Mouse (Mus musculus) right cerebral cortex, postnatal 10 days (tissue): ENCODE measurements at regions not wholly inside any gene's neighbourhood (a gene's known extent, or its start where the extent isn't known, plus 50 kb on each side); places are given as distances from the start of the nearest gene placed in this dataset.

Experiments
- DNase-seq, 2 experiments: peaks; one replicate each; pipeline ENCODE4 v3.0.0; 2021; ENCODE audit warnings: low spot score in 2 of 2

GRCm38 (mm10) chr2:12815339-12815738, 108.5 kb upstream of the Pter start:
- peak in 1 of 2 experiments; percentile 23 for DNase-seq

GRCm38 (mm10) chr2:12825902-12826301, 97.9 kb upstream of the Pter start:
- no peak for DNase-seq

- no peak for DNase-seq
Observed at GRCm38 (mm10) chr2:12833579-12833978, 90.3 kb upstream of the Pter start.

GRCm38 (mm10) chr2:12866543-12866942, 57.3 kb upstream of the Pter start:
- no peak for DNase-seq

- DNase-seq = no peak
Observed at GRCm38 (mm10) chr2:12868772-12869171, 55.1 kb upstream of the Pter start.
